Mouse (Mus musculus) fibroblast of lung, adult 2 months (primary cell): ENCODE results near the gene Slc26a10.
A peak's percentile ranks its signal among the peaks of the same experiment; 100 is the strongest.

Source experiments
- DNase-seq: peaks from one replicate; pipeline ENCODE4 v3.0.0-alpha.2; 2011; ENCODE audit warnings: low read depth

Slc26a10 gene

DNA sequence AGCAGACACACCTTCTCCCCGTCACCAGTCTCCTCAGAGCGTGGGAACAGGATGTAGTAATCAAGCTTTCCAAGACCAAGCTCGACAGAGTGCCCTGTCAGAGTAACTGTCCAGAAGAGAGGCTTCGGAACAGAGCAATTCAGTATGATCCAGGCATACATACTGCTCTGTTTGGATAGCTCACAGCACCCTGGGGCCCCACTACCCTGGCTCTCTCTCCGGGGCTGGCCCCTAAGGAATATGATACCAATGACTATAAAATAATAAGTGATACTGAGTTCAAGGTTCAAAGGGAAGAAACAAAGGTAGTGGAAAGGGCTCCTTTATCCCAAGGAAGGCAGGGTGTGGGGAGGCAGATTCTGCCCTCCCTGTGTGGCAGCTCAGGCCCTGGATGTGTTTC, 48.0 kb downstream of the Slc26a10 start:
- no peak for DNase-seq

DNA sequence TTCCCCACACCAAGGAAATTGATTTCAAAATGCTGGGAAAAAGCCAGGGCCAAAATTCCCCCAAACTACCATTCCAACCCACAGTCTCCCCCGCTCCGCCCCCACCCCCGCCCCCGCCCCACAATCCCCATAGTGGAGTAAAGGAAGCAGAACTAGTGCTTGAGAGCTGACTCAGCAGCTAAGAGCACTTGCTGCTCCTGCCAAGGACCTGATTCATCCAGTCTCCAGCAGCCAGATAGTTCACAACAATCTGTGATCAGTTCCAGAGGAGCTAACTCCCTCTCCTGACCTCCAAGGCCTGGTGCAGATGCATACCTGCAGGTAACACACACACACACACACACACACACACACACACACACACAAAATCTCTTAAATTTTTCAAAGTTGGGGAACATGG, 51.0 kb downstream of the Slc26a10 start:
- peak; percentile 64 for DNase-seq

DNA sequence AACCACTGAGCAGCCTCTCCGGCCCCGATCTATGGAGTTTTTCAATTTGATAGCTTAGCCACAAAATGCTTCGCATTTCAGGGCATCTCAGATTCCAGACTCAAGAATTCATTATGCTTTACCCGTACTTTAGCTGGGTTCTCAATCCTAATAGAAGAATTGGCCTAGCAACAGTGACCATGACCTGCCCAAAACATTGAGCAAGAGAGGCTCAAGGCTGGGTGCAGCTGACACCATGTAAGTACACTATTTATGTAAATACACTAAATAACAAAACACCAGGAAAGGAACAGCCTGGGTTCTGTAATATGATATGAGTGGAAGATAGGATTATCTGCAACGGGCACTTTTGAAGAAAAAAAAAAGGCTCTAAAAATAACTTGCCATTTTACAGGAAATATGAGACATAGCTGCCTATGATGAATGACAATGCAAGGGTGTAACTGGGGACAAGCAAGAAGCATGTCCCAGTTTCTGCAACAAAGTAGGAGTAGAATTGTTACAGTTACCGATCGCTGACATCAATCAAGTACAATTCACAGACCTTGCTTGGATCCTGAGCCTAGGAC, 52.6 kb downstream of the Slc26a10 start:
- DNase-seq: no peak

DNA sequence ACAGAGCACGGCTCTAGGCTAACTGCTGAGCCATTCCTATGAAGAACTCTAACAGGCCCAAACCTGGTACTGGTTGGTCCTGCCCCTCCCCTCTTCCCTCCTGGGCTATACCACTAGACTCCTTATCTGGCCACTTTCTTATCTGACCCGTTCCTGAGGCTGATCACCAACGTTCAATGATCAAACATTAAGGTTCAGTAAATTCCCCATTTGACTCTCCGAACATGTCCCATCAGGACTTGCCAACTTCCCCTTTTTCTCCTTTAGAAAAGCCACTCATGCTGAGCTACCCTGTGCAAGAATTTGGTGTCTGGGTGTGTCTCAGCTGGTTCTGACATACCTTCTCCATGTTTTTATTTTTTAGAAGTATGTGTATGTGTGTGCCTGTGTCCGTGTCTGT, 53.9 kb downstream of the Slc26a10 start:
- no peak for DNase-seq

DNA sequence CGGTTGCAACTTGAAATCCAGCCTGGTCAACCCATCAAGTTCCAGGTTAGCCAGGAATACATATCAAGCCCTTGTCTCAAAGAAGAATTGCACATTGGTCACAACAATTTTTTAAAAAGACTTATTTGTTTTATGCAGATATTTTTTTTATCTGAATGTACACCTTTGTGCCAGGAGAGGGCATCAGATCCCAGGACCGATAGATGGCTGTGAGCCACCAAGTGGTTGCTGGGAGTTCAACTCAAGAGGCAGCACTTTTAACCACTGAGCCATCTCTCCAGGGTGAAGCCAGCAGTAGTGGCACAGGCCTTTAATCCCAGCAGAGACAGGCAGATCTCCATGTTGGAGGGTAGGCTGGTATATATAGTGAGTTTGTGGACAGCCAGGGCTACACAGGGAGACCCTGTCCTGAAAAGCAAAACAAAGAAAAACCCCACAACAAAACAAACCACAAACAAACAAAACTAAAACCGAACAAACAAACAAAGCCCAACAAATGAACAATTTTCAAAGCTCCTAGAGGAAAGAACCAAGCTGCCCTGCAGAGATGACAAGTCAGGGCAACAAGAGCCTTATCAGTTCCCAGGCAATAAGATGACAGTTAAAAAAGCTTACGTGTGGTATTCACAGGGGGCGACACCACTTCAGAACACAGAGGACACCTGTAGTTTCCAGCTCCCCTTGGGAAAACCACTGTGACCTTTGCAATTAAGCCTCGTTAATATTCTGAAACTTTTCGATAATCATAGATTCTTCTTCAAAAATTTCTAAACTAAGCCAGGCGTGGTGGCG, 55.0 kb downstream of the Slc26a10 start:
- no peak for DNase-seq

DNA sequence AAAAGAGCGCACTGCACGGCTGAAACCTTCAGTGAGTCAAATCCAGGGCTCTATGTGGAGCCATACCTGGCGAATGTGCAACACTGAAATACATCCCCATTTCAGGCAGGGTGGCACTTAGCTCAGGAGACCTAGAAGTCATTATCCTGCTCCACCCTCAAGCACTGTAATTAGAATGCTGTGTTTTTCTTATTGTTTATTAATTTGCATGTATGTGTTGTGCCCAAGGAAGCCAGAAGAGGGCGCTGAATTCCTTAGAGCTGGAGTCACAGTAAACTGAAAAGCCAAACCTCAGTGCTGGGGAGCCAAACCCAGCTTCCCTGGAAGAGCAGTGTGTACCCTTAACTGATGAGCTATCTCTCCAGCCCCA, 57.0 kb downstream of the Slc26a10 start:
- DNase-seq: no peak

DNA sequence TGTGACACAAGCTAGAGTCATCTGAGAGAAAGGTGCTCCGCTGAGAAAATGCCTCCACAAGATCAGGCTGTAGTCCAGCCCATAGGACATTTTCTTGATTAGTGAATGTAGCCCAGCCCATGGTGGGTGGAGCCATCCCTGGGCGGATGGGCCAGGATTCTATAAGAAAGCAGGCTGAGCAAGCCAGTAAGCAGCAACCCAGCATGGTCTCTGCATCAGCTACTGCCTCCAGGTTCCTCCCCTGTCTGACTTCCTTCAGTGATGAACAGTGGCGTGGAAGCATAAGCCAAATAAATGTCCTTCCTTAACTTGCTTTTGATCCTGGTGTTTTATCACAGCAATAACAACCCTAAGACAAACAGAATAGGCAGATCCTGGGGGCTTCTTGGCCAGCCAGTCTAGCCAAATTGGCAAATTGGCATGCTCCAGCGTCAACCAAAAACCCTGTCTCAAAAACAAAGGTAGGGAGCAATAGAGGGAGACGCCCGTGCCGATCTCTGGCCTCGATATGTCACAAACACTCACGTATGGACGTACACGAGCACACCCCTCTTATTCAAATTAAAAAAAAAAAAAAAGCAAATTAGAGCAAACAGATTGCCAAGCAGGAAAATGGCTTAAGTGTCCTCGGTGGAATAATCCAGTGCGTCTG, 57.5 kb downstream of the Slc26a10 start:
- DNase-seq: no peak

DNA sequence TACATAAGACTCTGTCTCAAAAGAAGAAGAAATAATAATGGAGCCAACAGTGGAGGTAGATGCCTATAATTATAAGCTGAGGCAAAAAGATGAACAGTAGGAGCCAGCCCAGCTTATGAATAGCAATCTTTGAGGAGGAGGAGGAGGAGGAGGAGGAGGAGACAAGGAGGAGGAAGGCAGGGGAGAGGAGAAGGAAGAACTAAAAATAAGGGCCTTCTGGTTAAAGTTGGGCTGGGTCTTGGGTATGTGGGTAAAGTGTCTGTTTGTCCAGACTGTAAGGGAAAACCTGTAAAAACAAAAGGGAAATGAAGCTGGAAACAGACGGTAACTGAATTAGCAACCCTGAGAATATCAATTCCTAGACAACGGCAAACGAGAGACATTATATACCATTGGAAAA, 58.4 kb downstream of the Slc26a10 start:
- DNase-seq: no peak
